Mouse (Mus musculus): ENCODE measurements around the gene Wdr31. TPM values are rescaled to one million over a fixed set of nuclear protein-coding genes. Genes with fewer than 3 reads are reported as not detected.

Gene Wdr31
- polyA plus RNA-seq, 1 experiment: 0.94 TPM

GRCm38 (mm10) chr4:62514995-62515394, 44.3 kb upstream of the Wdr31 start:
- no peak overlapping the region for H3K4me3 ChIP-seq (ENCODE audit: insufficient read depth, low read length)
- H3K4me1 ChIP-seq (ENCODE audit: control insufficient read depth, insufficient read depth, low read length): peaks cover 14% of the 10 kb centered on the region
- H3K27ac ChIP-seq (ENCODE audit: insufficient read depth, low read depth, low read length): no peak overlapping the region
- no peak for TF ChIP-seq CTCF (IDR thresholded peaks at IDR 0.05; ENCODE audit: low read depth, low read length)
- no peak for TF ChIP-seq POLR2A (IDR thresholded peaks at IDR 0.05; ENCODE audit: borderline replicate concordance, low read depth, low read length)

DNA sequence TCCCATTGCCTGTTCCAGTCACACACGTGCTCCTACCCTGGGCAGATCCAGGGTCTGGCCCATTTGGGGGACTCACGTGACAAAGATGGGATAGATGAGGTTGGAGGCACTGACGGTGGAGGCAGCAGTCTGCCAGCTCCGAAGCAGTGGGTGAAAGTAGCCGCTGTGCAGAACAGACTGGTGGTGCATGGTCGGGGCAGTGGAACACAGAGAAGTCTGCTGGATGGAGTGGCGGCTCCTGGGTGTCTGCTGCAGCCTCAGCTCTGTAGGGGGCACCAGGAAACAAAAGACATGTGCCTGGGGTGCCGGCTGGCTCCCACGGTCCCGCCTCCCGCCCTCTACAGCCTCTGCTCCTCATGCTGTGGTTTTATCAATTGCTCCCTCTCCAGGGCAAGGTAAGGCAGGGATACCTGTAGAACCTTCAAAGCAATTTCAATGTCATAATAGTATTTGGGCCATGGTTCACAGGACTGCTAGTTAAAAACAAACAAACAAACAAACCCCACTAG, 43.4 kb upstream of the Wdr31 start:
- H3K27ac ChIP-seq (ENCODE audit: insufficient read depth, low read depth, low read length): no peak overlapping the region
- H3K4me3 ChIP-seq (ENCODE audit: insufficient read depth, low read length): no peak overlapping the region
- no peak for TF ChIP-seq POLR2A (IDR thresholded peaks at IDR 0.05; ENCODE audit: borderline replicate concordance, low read depth, low read length)
- TF ChIP-seq CTCF (IDR thresholded peaks at IDR 0.05; ENCODE audit: low read depth, low read length): no peak
- peaks cover 14% of the 10 kb centered on the region for H3K4me1 ChIP-seq (ENCODE audit: control insufficient read depth, insufficient read depth, low read length)

- Histone ChIP-seq H3K27ac (ENCODE audit: insufficient read depth, low read depth, low read length) (no peak overlapping the region), H3K4me1 (ENCODE audit: control insufficient read depth, insufficient read depth, low read length) (no peaks in the 10 kb centered on the region), H3K4me3 (ENCODE audit: insufficient read depth, low read length) (no peak overlapping the region)
- TF ChIP-seq CTCF (IDR thresholded peaks at IDR 0.05; ENCODE audit: low read depth, low read length): no peak
- TF ChIP-seq POLR2A (IDR thresholded peaks at IDR 0.05; ENCODE audit: borderline replicate concordance, low read depth, low read length): no peak
Observed at GRCm38 (mm10) chr4:62509946-62510345, 39.2 kb upstream of the Wdr31 start.

DNA sequence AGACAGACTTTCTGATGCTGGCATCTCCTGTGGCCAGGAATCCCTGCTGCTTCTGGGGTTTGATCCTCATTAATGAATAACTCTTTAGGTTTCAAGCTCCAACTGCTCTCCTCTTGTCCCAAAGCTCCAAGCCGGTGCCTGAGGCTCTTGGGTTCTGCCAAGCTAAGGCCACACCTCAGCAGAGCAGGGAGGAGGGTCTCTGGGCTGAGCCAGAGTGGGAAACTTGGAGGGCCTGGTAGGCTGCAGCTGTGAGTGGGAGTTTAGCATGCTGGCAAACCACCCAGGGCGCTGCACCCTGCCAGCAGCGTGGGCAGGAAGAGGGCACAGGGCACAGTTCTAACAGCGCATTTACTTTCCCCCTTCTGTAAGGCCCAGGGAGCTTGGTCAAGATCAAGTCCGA, 38.1 kb upstream of the Wdr31 start:
- H3K27ac ChIP-seq (ENCODE audit: insufficient read depth, low read depth, low read length): no peak overlapping the region
- no peak overlapping the region for H3K4me3 ChIP-seq (ENCODE audit: insufficient read depth, low read length)
- TF ChIP-seq POLR2A (IDR thresholded peaks at IDR 0.05; ENCODE audit: borderline replicate concordance, low read depth, low read length) (no peak), CTCF (IDR thresholded peaks at IDR 0.05; ENCODE audit: low read depth, low read length) (no peak)
- H3K4me1 ChIP-seq (ENCODE audit: control insufficient read depth, insufficient read depth, low read length): no peaks in the 10 kb centered on the region

GRCm38 (mm10) chr4:62506798-62507197, 36.1 kb upstream of the Wdr31 start:
- Histone ChIP-seq H3K27ac (ENCODE audit: insufficient read depth, low read depth, low read length) (no peak overlapping the region), H3K4me3 (ENCODE audit: insufficient read depth, low read length) (no peak overlapping the region), H3K4me1 (ENCODE audit: control insufficient read depth, insufficient read depth, low read length) (0 out of 2 replicates have a peak, but pooled peaks cover 2% of the 10 kb centered on the region)
- TF ChIP-seq CTCF (IDR thresholded peaks at IDR 0.05; ENCODE audit: low read depth, low read length) (no peak), POLR2A (IDR thresholded peaks at IDR 0.05; ENCODE audit: borderline replicate concordance, low read depth, low read length) (no peak)

DNA sequence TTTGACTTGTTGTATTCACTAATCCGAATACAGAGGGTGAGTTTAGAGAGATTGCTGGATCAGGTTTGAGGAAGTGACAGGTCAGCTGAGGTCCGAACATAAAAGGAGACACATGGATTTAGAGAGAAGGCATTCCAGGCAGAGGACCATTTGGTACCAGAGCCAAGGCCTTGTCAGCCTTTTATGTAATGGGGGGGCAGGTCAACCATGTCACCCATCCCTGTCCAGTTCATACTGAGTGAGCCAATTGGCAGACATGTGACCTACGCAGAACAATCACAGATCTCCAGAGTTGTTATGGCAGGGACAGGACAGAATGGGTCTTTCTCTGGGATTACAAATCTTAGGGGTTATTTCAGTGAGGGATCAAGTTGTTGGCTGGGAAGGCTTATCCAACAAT, 35.3 kb upstream of the Wdr31 start:
- 0 out of 2 replicates have a peak, but pooled peaks cover 4% of the 10 kb centered on the region for H3K4me1 ChIP-seq (ENCODE audit: control insufficient read depth, insufficient read depth, low read length)
- H3K4me3 ChIP-seq (ENCODE audit: insufficient read depth, low read length): no peak overlapping the region
- H3K27ac ChIP-seq (ENCODE audit: insufficient read depth, low read depth, low read length): no peak overlapping the region
- no peak for TF ChIP-seq CTCF (IDR thresholded peaks at IDR 0.05; ENCODE audit: low read depth, low read length)
- no peak for TF ChIP-seq POLR2A (IDR thresholded peaks at IDR 0.05; ENCODE audit: borderline replicate concordance, low read depth, low read length)

DNA sequence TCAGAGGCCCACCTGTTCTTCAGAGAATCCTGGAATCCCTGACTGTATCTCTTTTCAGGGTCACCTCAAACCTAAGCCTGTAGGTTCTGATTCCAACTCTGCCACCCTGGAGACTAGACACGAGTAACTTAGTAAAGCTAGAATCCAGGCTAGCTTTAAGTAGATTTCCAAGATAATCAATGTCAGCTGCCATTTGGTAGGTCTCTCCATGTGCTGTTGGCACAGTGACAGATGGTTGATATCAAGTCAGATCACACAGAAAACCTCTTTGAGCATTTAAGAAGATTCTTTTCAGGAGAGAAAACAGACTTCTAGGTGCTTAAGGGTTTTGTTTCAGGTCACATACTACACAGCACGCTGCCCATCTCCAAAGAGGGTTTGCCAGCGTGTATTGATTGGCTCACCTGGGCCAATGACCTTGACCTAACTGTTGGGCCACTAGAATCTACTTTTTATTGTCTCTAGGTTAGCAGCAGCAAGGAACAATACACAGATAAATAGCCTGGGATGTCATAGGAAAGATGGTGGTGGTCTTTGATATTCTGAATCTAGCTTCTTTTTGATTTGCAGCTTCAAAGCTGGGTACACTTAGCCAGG, 32.8 kb upstream of the Wdr31 start, which contains the start of gene Hdhd3:
TSS of gene Hdhd3 (minus strand) at position 94 of the 597 bp plus-strand sequence.
- H3K27ac ChIP-seq (ENCODE audit: insufficient read depth, low read depth, low read length): no peak within 1 kb of the TSS
- H3K4me3 ChIP-seq (ENCODE audit: insufficient read depth, low read length): peak within 1 kb of the TSS; percentile 79
- TF ChIP-seq CTCF (IDR thresholded peaks at IDR 0.05; ENCODE audit: low read depth, low read length) (no peak), POLR2A (IDR thresholded peaks at IDR 0.05; ENCODE audit: borderline replicate concordance, low read depth, low read length) (no peak)
- H3K4me1 ChIP-seq (ENCODE audit: control insufficient read depth, insufficient read depth, low read length): 0 out of 2 replicates have a peak, but pooled peaks cover 4% of the 10 kb centered on the region

GRCm38 (mm10) chr4:62502969-62503368, 32.3 kb upstream of the Wdr31 start:
- TF ChIP-seq POLR2A (IDR thresholded peaks at IDR 0.05; ENCODE audit: borderline replicate concordance, low read depth, low read length): no peak
- no peak for TF ChIP-seq CTCF (IDR thresholded peaks at IDR 0.05; ENCODE audit: low read depth, low read length)
- Histone ChIP-seq H3K27ac (ENCODE audit: insufficient read depth, low read depth, low read length) (no peak overlapping the region), H3K4me1 (ENCODE audit: control insufficient read depth, insufficient read depth, low read length) (0 out of 2 replicates have a peak, but pooled peaks cover 4% of the 10 kb centered on the region), H3K4me3 (ENCODE audit: insufficient read depth, low read length) (no peak overlapping the region)

DNA sequence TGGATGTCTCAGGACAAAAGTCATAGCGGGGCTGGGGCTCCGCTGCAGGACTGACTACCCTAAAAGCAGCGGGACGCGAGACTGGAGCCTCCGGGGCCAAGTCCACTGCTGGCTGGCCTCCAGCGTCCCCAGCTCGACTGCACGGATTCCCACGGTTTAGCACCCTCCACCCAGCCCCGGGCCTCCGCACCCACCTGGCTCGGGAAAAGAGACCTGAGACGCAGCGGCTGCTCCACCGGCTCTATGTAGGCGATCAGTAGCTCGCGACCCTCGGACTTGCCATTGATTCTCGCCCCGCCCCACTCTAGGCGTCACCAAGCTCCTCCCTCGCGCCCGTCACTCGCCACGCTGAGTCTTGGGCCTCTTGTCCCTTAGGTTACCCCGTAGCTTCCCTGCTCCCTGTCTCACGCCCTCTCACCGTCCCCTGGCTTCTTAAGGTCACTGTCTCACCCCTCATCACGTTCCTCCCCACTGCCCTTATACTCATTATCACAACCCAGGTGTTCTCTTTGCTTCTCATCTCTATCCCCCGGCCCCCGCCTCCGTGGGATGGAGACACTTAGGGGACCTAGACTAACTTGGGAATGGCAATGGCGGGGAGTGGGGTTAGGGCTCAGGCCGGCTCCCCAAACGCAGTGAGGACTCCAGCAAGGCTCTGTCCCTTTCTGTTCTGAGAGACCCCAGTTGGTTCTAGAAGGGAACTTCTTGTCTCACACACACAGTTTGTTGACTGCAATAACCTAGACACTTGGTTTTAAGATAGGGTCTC, 31.5 kb upstream of the Wdr31 start:
- 0 out of 2 replicates have a peak, but pooled peaks cover 4% of the 10 kb centered on the region for H3K4me1 ChIP-seq (ENCODE audit: control insufficient read depth, insufficient read depth, low read length)
- no peak overlapping the region for H3K27ac ChIP-seq (ENCODE audit: insufficient read depth, low read depth, low read length)
- TF ChIP-seq CTCF (IDR thresholded peaks at IDR 0.05; ENCODE audit: low read depth, low read length): no peak
- 0 out of 2 replicates have a peak, but pooled peaks have one; percentile 35 for TF ChIP-seq POLR2A (IDR thresholded peaks at IDR 0.05; ENCODE audit: borderline replicate concordance, low read depth, low read length)

GRCm38 (mm10) chr4:62501534-62501933, 30.8 kb upstream of the Wdr31 start:
- TF ChIP-seq CTCF (IDR thresholded peaks at IDR 0.05; ENCODE audit: low read depth, low read length): no peak
- no peak for TF ChIP-seq POLR2A (IDR thresholded peaks at IDR 0.05; ENCODE audit: borderline replicate concordance, low read depth, low read length)
- Histone ChIP-seq H3K27ac (ENCODE audit: insufficient read depth, low read depth, low read length) (no peak overlapping the region), H3K4me3 (ENCODE audit: insufficient read depth, low read length) (peak overlapping the region; percentile 79), H3K4me1 (ENCODE audit: control insufficient read depth, insufficient read depth, low read length) (0 out of 2 replicates have a peak, but pooled peaks cover 6% of the 10 kb centered on the region)

More for the DNA sequence above, 31.5 kb upstream of the Wdr31 start:
- peak overlapping the region; percentile 79 for H3K4me3 ChIP-seq (ENCODE audit: insufficient read depth, low read length)

Measured in bone marrow macrophage, adult 2 months (primary cell).